Mouse (Mus musculus) thymus, adult 2 months (tissue): Measurements from ENCODE around the gene 5330417H12Rik. TPM values are rescaled to one million over a fixed set of nuclear protein-coding genes. Genes with fewer than 3 reads are reported as not detected.

Experiments used
- DNase-seq: peaks from one replicate; pipeline ENCODE4 v3.0.0; 2021
- H3K27ac ChIP-seq: fragments of 200-500 bp; 2 replicates; pipeline ENCODE4 v1.5.1; 2012; ENCODE audit warnings: low read length, control low read depth; ENCODE audit not compliant: control insufficient read depth, insufficient read depth
- H3K27me3 ChIP-seq: fragments of 200-500 bp; 2 replicates; pipeline ENCODE4 v1.6.1; 2012; ENCODE audit warnings: mild to moderate bottlenecking, low read length, moderate library complexity, mixed read lengths; ENCODE audit not compliant: control insufficient read depth, insufficient read depth
- H3K36me3 ChIP-seq: fragments of 200-500 bp; 2 replicates; pipeline ENCODE4 v1.6.1; 2012; ENCODE audit warnings: mild to moderate bottlenecking, low read length, moderate library complexity; ENCODE audit not compliant: control insufficient read depth, insufficient read depth
- H3K4me1 ChIP-seq: fragments of 200-500 bp; replicated peaks from 2 replicates; pipeline ENCODE4 v1.6.1; 2012; ENCODE audit warnings: low read length; ENCODE audit not compliant: control insufficient read depth, insufficient read depth
- H3K4me3 ChIP-seq: fragments of 200-500 bp; 2 replicates; pipeline ENCODE4 v1.5.1; 2012; ENCODE audit warnings: mild to moderate bottlenecking, low read length, control low read depth, moderate library complexity; ENCODE audit not compliant: control insufficient read depth, insufficient read depth
- CTCF ChIP-seq: fragments of 200-500 bp; IDR thresholded peaks from 2 replicates; pipeline ENCODE4 v1.5.1; 2012; ENCODE audit warnings: mild to moderate bottlenecking, control low read depth, low read length, moderate library complexity, borderline replicate concordance; ENCODE audit not compliant: control insufficient read depth, poor library complexity, insufficient read depth; ENCODE audit errors: extremely low read depth
- POLR2A ChIP-seq: fragments of 200-500 bp; IDR thresholded peaks from 2 replicates; pipeline ENCODE4 v1.6.1; 2012; ENCODE audit warnings: mild to moderate bottlenecking, low read length, control low read depth, moderate library complexity; ENCODE audit not compliant: control insufficient read depth, poor library complexity, insufficient read depth; ENCODE audit errors: extremely low read depth
- WGBS: fragments of 180-500 bp; shearing (Covaris S2); methylation state at CpG from one replicate; pipeline ENCODE4 v1.1.7; 2018; 5-methylcytosine and 5-hydroxymethylcytosine counted together
- polyA plus RNA-seq: library from polyadenylated mRNA; depleted of rRNA; stranded (reverse); fragments of >200 nt; gene quantifications from 2 replicates; pipeline ENCODE4 v1.2.3, GENCODE M21; 2012

5330417H12Rik gene
- polyA plus RNA-seq, 1 experiment = not detected

- 84% methylated on average over 5 of the region's 5 CpGs for WGBS
- no peak overlapping the region for H3K27ac ChIP-seq
Observed at GRCm38 (mm10) chr7:107610880-107611279, 14.1 kb downstream of the 5330417H12Rik start.

GRCm38 (mm10) chr7:107609622-107610255 lies 15.2 kb downstream of the 5330417H12Rik start:
- H3K27me3 ChIP-seq = no peaks in the 10 kb centered on the region
- no peak overlapping the region for H3K27ac ChIP-seq
- no peaks in the 10 kb centered on the region for H3K4me1 ChIP-seq
- no peak overlapping the region for H3K4me3 ChIP-seq
- DNase-seq = no peak
- H3K36me3 ChIP-seq = no peaks in the 10 kb centered on the region
- 84% methylated on average over 2 of the region's 2 CpGs for WGBS
- TF ChIP-seq CTCF = no peak
- no peak for TF ChIP-seq POLR2A

More at GRCm38 (mm10) chr7:107610880-107611279, 14.1 kb downstream of the 5330417H12Rik start:
- no peak overlapping the region for H3K4me3 ChIP-seq
- no peak for TF ChIP-seq POLR2A
- TF ChIP-seq CTCF = no peak
- no peaks in the 10 kb centered on the region for H3K36me3 ChIP-seq
- DNase-seq = no peak
- H3K27me3 ChIP-seq = no peaks in the 10 kb centered on the region
- no peaks in the 10 kb centered on the region for H3K4me1 ChIP-seq

DNA sequence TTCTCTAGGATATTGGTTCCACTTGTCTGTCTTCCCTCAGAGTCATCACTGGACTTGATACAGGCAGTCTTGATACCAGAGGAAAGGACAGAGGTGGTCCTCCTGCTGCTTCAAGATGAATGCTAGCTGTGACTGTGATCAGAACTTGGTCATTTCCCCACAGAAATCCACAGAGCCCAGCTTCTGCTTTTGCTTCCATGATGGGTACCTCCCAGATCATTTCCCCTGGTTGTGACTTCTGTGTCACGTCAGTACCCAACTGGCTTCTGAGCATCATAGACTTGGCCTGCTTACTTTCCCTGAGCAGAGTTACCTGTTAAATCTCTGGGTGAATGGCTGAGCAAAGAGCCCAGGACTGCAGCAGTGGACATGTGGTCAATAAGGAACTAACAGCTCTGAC lies 17.2 kb downstream of the 5330417H12Rik start:
- no peak overlapping the region for H3K4me3 ChIP-seq
- WGBS = 78% methylated on average over 1 of the region's 1 CpGs
- no peaks in the 10 kb centered on the region for H3K27me3 ChIP-seq
- no peaks in the 10 kb centered on the region for H3K4me1 ChIP-seq
- no peak for DNase-seq
- no peak overlapping the region for H3K27ac ChIP-seq
- TF ChIP-seq POLR2A (no peak), CTCF (no peak)
- H3K36me3 ChIP-seq = no peaks in the 10 kb centered on the region

GRCm38 (mm10) chr7:107602913-107603312 lies 22.0 kb downstream of the 5330417H12Rik start:
- H3K27ac ChIP-seq = no peak overlapping the region
- TF ChIP-seq POLR2A (no peak), CTCF (no peak)
- no peaks in the 10 kb centered on the region for H3K4me1 ChIP-seq
- 91% methylated on average over 6 of the region's 6 CpGs for WGBS
- no peaks in the 10 kb centered on the region for H3K36me3 ChIP-seq
- no peak for DNase-seq
- H3K4me3 ChIP-seq = no peak overlapping the region
- H3K27me3 ChIP-seq = no peaks in the 10 kb centered on the region

- no peak for DNase-seq
- 95% methylated on average over 4 of the region's 4 CpGs for WGBS
- TF ChIP-seq POLR2A (no peak), CTCF (no peak)
- H3K27ac ChIP-seq = no peak overlapping the region
- H3K36me3 ChIP-seq = no peaks in the 10 kb centered on the region
- no peaks in the 10 kb centered on the region for H3K4me1 ChIP-seq
- H3K4me3 ChIP-seq = no peak overlapping the region
- no peaks in the 10 kb centered on the region for H3K27me3 ChIP-seq
Observed at GRCm38 (mm10) chr7:107602505-107602904, 22.5 kb downstream of the 5330417H12Rik start.

DNA sequence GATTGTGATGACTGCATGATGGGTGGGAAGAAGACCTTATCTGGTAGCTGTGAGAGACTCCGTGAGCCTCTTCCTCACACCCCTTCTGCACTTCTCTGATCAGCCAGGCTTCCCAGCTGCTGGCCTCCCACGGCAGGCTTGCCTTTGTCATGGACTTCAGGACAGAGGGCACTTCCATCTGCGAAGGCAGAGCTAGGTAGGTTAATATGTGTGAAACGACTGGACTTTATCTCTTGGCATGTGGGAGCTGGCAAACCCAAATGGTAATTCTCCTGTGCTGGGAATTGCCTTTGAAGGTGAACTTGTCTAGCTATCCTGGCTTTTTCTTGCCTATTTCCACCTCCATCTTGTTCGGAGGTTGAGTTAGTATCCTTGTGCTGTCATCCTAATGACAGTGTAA lies 24.3 kb downstream of the 5330417H12Rik start:
- Histone ChIP-seq H3K4me3 (no peak overlapping the region), H3K36me3 (no peaks in the 10 kb centered on the region), H3K4me1 (no peaks in the 10 kb centered on the region), H3K27ac (no peak overlapping the region), H3K27me3 (0 out of 2 replicates have a peak, but pooled peaks cover under 1% of the 10 kb centered on the region)
- DNase-seq = no peak
- no peak for TF ChIP-seq POLR2A
- TF ChIP-seq CTCF = no peak
- WGBS = 95% methylated on average over 5 of the region's 5 CpGs
